ENCODE assay signal across 20 mouse cellular contexts in genomic region chr2:107964841-107965240, GRCm38 (mm10).
DNase-seq lines count a peak whose midpoint lies in the region; ATAC-seq and TF ChIP-seq lines count a peak whose summit lies in the region.
"Had no signal": no experiment of that assay in that cellular context is flagged by ENCODE, and none has a peak within 500 bp of the region (broad histone marks: within the 10 kb centered on the region; RNA-seq: fewer than 3 reads in every experiment).

No protein-coding gene starts in this region.

- H3K4me2 ChIP-seq in forebrain, embryonic 12.5 days: no peak overlapping the region
- H3K4me2 ChIP-seq in forebrain, postnatal 0 days (ENCODE audit: low read depth): no peak overlapping the region
- H3K4me2 ChIP-seq in midbrain, embryonic 13.5 days (replicated peaks): no peak overlapping the region
- H3K4me2 ChIP-seq in midbrain, postnatal 0 days (ENCODE audit: low read depth, low read length, poor library complexity, severe bottlenecking): no peak overlapping the region
- H3K4me2 ChIP-seq: embryonic facial prominence, embryonic 12.5 days; heart, embryonic 13.5 days; hindbrain, embryonic 14.5 days had no signal

- H3K9me3 ChIP-seq in forebrain, embryonic 12.5 days: no peaks in the 10 kb centered on the region
- no peaks in the 10 kb centered on the region for H3K9me3 ChIP-seq in forebrain, postnatal 0 days (ENCODE audit: low read length)
- H3K9me3 ChIP-seq in midbrain, embryonic 13.5 days: no peaks in the 10 kb centered on the region
- no peaks in the 10 kb centered on the region for H3K9me3 ChIP-seq in midbrain, postnatal 0 days (ENCODE audit: low read length)
- H3K9me3 ChIP-seq in embryonic facial prominence, embryonic 10.5 days: no peaks in the 10 kb centered on the region
- H3K9me3 ChIP-seq: embryonic facial prominence, embryonic 12.5 days; heart, embryonic 13.5 days had no signal

- ATAC-seq in forebrain, embryonic 12.5 days (ENCODE audit: low FRiP score): 0 out of 2 replicates have a peak, but pooled peaks have one; percentile 41
- ATAC-seq in forebrain, postnatal 0 days: no peak; the same call in 1 of the 2 replicates
- peak; percentile 25; the same call in 1 of the 2 replicates for ATAC-seq in midbrain, embryonic 13.5 days
- no peak for ATAC-seq in midbrain, postnatal 0 days (ENCODE audit: low FRiP score)
- ATAC-seq: activated CD4-positive, CD25-positive, alpha-beta regulatory T cell, adult 4 months; intestine, embryonic 16.5 days; Patski had no signal

- no peak overlapping the region for H3K27ac ChIP-seq in forebrain, embryonic 12.5 days
- no peak overlapping the region for H3K27ac ChIP-seq in forebrain, postnatal 0 days (ENCODE audit: low read depth, low read length)
- H3K27ac ChIP-seq in midbrain, embryonic 13.5 days: peak overlapping the region; percentile 62; the same call in 1 of the 2 replicates
- no peak overlapping the region for H3K27ac ChIP-seq in midbrain, postnatal 0 days (ENCODE audit: low read depth, low read length)
- H3K27ac ChIP-seq in embryonic facial prominence, embryonic 10.5 days (replicated peaks): no peak overlapping the region
- H3K27ac ChIP-seq: embryonic facial prominence, embryonic 12.5 days; heart, embryonic 13.5 days had no signal

- H3K36me3 ChIP-seq in forebrain, embryonic 12.5 days (replicated peaks): no peaks in the 10 kb centered on the region
- no peaks in the 10 kb centered on the region for H3K36me3 ChIP-seq in forebrain, postnatal 0 days (ENCODE audit: insufficient read depth)
- H3K36me3 ChIP-seq in midbrain, embryonic 13.5 days: no peaks in the 10 kb centered on the region
- H3K36me3 ChIP-seq in midbrain, postnatal 0 days (ENCODE audit: insufficient read depth, low read length): no peaks in the 10 kb centered on the region
- no peaks in the 10 kb centered on the region for H3K36me3 ChIP-seq in embryonic facial prominence, embryonic 10.5 days (replicated peaks)
- H3K36me3 ChIP-seq: embryonic facial prominence, embryonic 12.5 days; heart, embryonic 13.5 days had no signal

- no peak for DNase-seq in forebrain, postnatal 0 days
- peak; percentile 15 for DNase-seq in kidney, adult 9 months
- no peak for DNase-seq in kidney, postnatal 25 days
- DNase-seq in midbrain, postnatal 0 days (ENCODE audit: low spot score): no peak
- DNase-seq in embryonic facial prominence, embryonic 10.5 days (ENCODE audit: low spot score): no peak
- DNase-seq: adrenal gland, adult 2 months; adrenal gland, postnatal 25 days; cerebellum, adult 2 months; embryo, embryonic 11 days; gastrocnemius, postnatal 36 days; heart, adult 11 months; heart, postnatal 36 days had no signal

- H3K27me3 ChIP-seq in forebrain, embryonic 12.5 days: no peaks in the 10 kb centered on the region
- no peaks in the 10 kb centered on the region for H3K27me3 ChIP-seq in forebrain, postnatal 0 days (ENCODE audit: insufficient read depth, low read length)
- H3K27me3 ChIP-seq in midbrain, embryonic 13.5 days: no peaks in the 10 kb centered on the region
- H3K27me3 ChIP-seq in midbrain, postnatal 0 days (ENCODE audit: insufficient read depth, low read length): no peaks in the 10 kb centered on the region
- no peaks in the 10 kb centered on the region for H3K27me3 ChIP-seq in embryonic facial prominence, embryonic 10.5 days (replicated peaks; ENCODE audit: low read depth, poor library complexity, severe bottlenecking)
- H3K27me3 ChIP-seq: embryonic facial prominence, embryonic 12.5 days; heart, embryonic 13.5 days; Patski had no signal

- no peak for TF ChIP-seq CTCF in forebrain, postnatal 0 days (IDR thresholded peaks at IDR 0.05; ENCODE audit: low read depth)
- TF ChIP-seq CTCF in midbrain, postnatal 0 days (IDR thresholded peaks at IDR 0.05): no peak

- H3K4me3 ChIP-seq in forebrain, embryonic 12.5 days (replicated peaks): no peak overlapping the region
- H3K4me3 ChIP-seq in forebrain, postnatal 0 days (ENCODE audit: low read depth, low read length): no peak overlapping the region
- H3K4me3 ChIP-seq in midbrain, embryonic 13.5 days (replicated peaks): no peak overlapping the region
- H3K4me3 ChIP-seq in midbrain, postnatal 0 days (ENCODE audit: low read depth, low read length): no peak overlapping the region
- no peak overlapping the region for H3K4me3 ChIP-seq in embryonic facial prominence, embryonic 10.5 days
- H3K4me3 ChIP-seq: embryonic facial prominence, embryonic 12.5 days; heart, embryonic 13.5 days had no signal

- H3K4me1 ChIP-seq in forebrain, embryonic 12.5 days: peaks cover 11% of the 10 kb centered on the region
- peaks cover 10% of the 10 kb centered on the region for H3K4me1 ChIP-seq in forebrain, postnatal 0 days (ENCODE audit: insufficient read depth)
- peaks cover 13% of the 10 kb centered on the region for H3K4me1 ChIP-seq in midbrain, embryonic 13.5 days (replicated peaks)
- no peaks in the 10 kb centered on the region for H3K4me1 ChIP-seq in midbrain, postnatal 0 days (ENCODE audit: insufficient read depth, low read length)
- H3K4me1 ChIP-seq in embryonic facial prominence, embryonic 10.5 days: no peaks in the 10 kb centered on the region
- H3K4me1 ChIP-seq: embryonic facial prominence, embryonic 12.5 days; heart, embryonic 13.5 days had no signal

- no peak overlapping the region for H3K9ac ChIP-seq in forebrain, embryonic 12.5 days
- no peak overlapping the region for H3K9ac ChIP-seq in forebrain, postnatal 0 days
- H3K9ac ChIP-seq in midbrain, embryonic 13.5 days (replicated peaks): no peak overlapping the region
- no peak overlapping the region for H3K9ac ChIP-seq in midbrain, postnatal 0 days (replicated peaks; ENCODE audit: low read length, poor library complexity, severe bottlenecking)
- H3K9ac ChIP-seq: embryonic facial prominence, embryonic 12.5 days; heart, embryonic 13.5 days; hindbrain, embryonic 14.5 days had no signal

- WGBS in forebrain, embryonic 12.5 days: 88% methylated on average over 2 of the region's 2 CpGs
- 82% methylated on average over 2 of the region's 2 CpGs for WGBS in forebrain, postnatal 0 days
- WGBS in midbrain, embryonic 13.5 days: 92% methylated on average over 2 of the region's 2 CpGs
- WGBS in midbrain, postnatal 0 days: 86% methylated on average over 2 of the region's 2 CpGs
- WGBS in embryonic facial prominence, embryonic 10.5 days: 94% methylated on average over 2 of the region's 2 CpGs

Comparison
In these comparisons a context has a peak if more than half of its experiments do, and no peak if none do; other contexts are left out.
1. ATAC-seq: peak in forebrain, embryonic 12.5 days (single experiment) and midbrain, embryonic 13.5 days (single experiment); none in forebrain, postnatal 0 days (single experiment) and midbrain, postnatal 0 days (single experiment).